Mouse (Mus musculus) limb, embryonic 12.5 days (tissue): ENCODE results near the gene Gpbp1. TPM values are rescaled to one million over a fixed set of nuclear protein-coding genes. Genes with fewer than 3 reads are reported as not detected.

Experiments
- ATAC-seq: fragments of 200-750 bp; cut with Nextera tagmentation; 2 replicates; pipeline ENCODE4 v1.8.0; 2017; ENCODE audit warnings: low read depth, moderate TSS enrichment; ENCODE audit not compliant: insufficient number of reproducible peaks, insufficient read depth, low FRiP score, low TSS enrichment
- H3K27ac ChIP-seq: fragments of 300-500 bp; sonication (generic); 2 replicates; pipeline ENCODE4 v1.5.1; 2016; ENCODE audit warnings: mild to moderate bottlenecking, moderate library complexity
- H3K27me3 ChIP-seq: fragments of 300-500 bp; sonication (generic); 2 replicates; pipeline ENCODE4 v1.6.1; 2016; ENCODE audit warnings: mild to moderate bottlenecking, moderate library complexity
- H3K36me3 ChIP-seq: fragments of 300-500 bp; sonication (generic); 2 replicates; pipeline ENCODE4 v1.6.1; 2016; ENCODE audit warnings: mild to moderate bottlenecking, moderate library complexity
- H3K4me1 ChIP-seq: fragments of 300-500 bp; sonication (generic); replicated peaks from 2 replicates; pipeline ENCODE4 v1.6.1; 2016
- H3K4me2 ChIP-seq: fragments of 300-500 bp; sonication (generic); 2 replicates; pipeline ENCODE4 v1.6.1; 2016; ENCODE audit warnings: mild to moderate bottlenecking, moderate library complexity
- H3K4me3 ChIP-seq: fragments of 300-500 bp; sonication (generic); replicated peaks from 2 replicates; pipeline ENCODE4 v1.5.1; 2016; ENCODE audit warnings: mild to moderate bottlenecking
- H3K9ac ChIP-seq: fragments of 300-500 bp; sonication (generic); replicated peaks from 2 replicates; pipeline ENCODE4 v1.6.1; 2016; ENCODE audit warnings: mild to moderate bottlenecking, moderate library complexity
- H3K9me3 ChIP-seq: fragments of 300-500 bp; sonication (generic); 2 replicates; pipeline ENCODE4 v1.6.1; 2016; ENCODE audit warnings: mild to moderate bottlenecking, moderate library complexity
- WGBS: fragments of 180-500 bp; shearing (Covaris S2); methylation state at CpG from one replicate; pipeline ENCODE4 v1.1.7; 2016; 5-methylcytosine and 5-hydroxymethylcytosine counted together
- polyA plus RNA-seq: library from polyadenylated mRNA; unstranded; fragments of >200 nt; fragmentation: Nextera tagmentation; extraction: Ambion mirVana; gene quantifications from 2 replicates; pipeline ENCODE4 v1.2.1, GENCODE M21; 2016

Gene Gpbp1
- polyA plus RNA-seq = 117 and 123 TPM in 2 replicates

DNA sequence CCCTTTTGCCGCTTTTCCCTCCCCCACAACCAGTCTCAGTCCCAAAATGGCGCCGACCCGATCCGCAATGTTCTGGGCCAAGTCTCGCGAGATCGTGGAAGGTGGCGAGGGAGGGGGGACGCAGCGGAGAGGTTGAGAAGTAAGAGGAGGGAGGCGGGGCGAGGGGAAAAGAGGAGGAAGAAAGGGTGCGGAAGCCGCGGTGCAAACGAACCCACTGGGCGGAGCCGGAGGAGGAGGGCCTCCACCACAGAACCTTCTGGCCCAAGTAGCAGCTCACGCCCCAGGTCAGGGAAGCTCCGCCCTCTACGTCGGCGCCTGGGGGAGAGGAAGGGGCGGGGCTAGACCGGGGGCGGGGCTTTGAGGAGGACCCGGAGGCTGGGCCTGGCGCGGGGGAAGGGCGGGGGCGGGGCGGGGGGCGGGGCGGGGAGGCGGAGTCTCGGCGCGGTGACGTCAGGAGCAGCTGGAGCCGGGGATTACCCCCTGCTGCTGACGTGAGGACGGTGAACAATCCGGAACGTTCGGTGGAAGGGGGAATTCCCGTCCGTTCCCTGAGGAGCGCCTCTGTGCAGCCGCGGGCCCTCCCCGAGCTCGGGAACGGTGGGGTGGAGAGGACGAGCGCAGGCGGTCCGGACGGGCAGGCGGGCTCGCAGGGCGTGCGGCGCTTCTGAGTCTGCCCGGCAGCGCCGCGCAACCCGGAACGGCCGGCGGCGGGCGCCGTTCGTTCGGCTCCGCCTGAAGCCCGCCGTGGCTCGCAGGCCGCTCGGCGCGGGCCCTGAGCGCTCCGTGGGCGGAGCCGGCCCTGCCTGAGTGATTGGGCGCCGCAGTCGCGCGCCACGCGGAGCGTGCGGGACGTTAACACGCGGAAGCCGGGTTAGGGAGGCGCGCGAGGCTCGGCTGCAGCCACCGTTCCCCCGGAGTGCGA is at the start of gene Gpbp1:
Gene Gpbp1 (minus strand): TSS at position 310 of the 922 bp plus-strand sequence.
- H3K27ac ChIP-seq = peak within 1 kb of the TSS; percentile 99
- peaks cover 11% of the 10 kb centered on the region for H3K4me1 ChIP-seq
- no peaks in the 10 kb centered on the region for H3K36me3 ChIP-seq
- ATAC-seq = peak; percentile 96
- under 1% methylated on average over 93 of the region's 109 CpGs for WGBS
- H3K4me3 ChIP-seq = peak within 1 kb of the TSS; percentile 100
- H3K9me3 ChIP-seq = no peaks in the 10 kb centered on the region
- H3K27me3 ChIP-seq = peaks cover 23% of the 10 kb centered on the region
- peak within 1 kb of the TSS; percentile 99 for H3K9ac ChIP-seq
- H3K4me2 ChIP-seq = peak within 1 kb of the TSS; percentile 78

DNA sequence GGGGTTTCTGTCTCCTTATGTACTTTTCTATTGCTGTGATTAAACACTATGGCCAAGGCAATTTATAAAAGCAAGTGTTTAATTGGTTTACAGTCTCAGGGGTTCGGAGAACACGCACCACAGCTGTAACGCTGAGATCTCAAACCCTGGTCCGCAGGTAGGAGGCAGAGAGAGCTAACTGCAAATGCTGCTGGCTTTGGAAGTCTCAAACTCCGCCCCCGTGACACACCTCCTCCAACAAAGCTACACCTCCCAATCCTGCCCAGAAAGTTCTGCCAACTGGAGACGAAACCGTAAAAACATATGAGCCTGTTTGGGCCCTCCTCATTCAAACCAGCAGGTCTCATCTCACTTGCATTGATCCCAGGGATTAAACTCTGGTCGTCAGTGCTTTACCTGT is 47.8 kb upstream of the Gpbp1 start:
- ATAC-seq = no peak
- 81% methylated on average over 9 of the region's 9 CpGs for WGBS

GRCm38 (mm10) chr13:111536207-111536887 is 46.4 kb upstream of the Gpbp1 start:
- Histone ChIP-seq H3K9me3 (no peaks in the 10 kb centered on the region), H3K4me3 (no peak overlapping the region), H3K4me1 (no peaks in the 10 kb centered on the region), H3K27me3 (no peaks in the 10 kb centered on the region), H3K27ac (no peak overlapping the region), H3K9ac (no peak overlapping the region), H3K36me3 (no peaks in the 10 kb centered on the region), H3K4me2 (no peak overlapping the region)
- 80% methylated on average over 6 of the region's 6 CpGs for WGBS
- ATAC-seq = no peak

More for the DNA sequence above, 47.8 kb upstream of the Gpbp1 start:
- H3K36me3 ChIP-seq = no peaks in the 10 kb centered on the region
- no peaks in the 10 kb centered on the region for H3K27me3 ChIP-seq
- no peaks in the 10 kb centered on the region for H3K9me3 ChIP-seq
- H3K9ac ChIP-seq = no peak overlapping the region
- H3K4me2 ChIP-seq = no peak overlapping the region
- no peak overlapping the region for H3K4me3 ChIP-seq
- no peaks in the 10 kb centered on the region for H3K4me1 ChIP-seq
- H3K27ac ChIP-seq = no peak overlapping the region

- no peak for ATAC-seq
- no peak overlapping the region for H3K9ac ChIP-seq
- H3K27me3 ChIP-seq = no peaks in the 10 kb centered on the region
- 63% methylated on average over 6 of the region's 6 CpGs for WGBS
- H3K9me3 ChIP-seq = no peaks in the 10 kb centered on the region
- H3K4me3 ChIP-seq = no peak overlapping the region
- H3K4me1 ChIP-seq = no peaks in the 10 kb centered on the region
- H3K36me3 ChIP-seq = no peaks in the 10 kb centered on the region
- H3K27ac ChIP-seq = no peak overlapping the region
- H3K4me2 ChIP-seq = no peak overlapping the region
Measured at GRCm38 (mm10) chr13:111534131-111534530, 44.2 kb upstream of the Gpbp1 start.

GRCm38 (mm10) chr13:111532178-111532948 is 42.5 kb upstream of the Gpbp1 start:
- Histone ChIP-seq H3K4me3 (no peak overlapping the region), H3K4me2 (no peak overlapping the region), H3K36me3 (no peaks in the 10 kb centered on the region), H3K9me3 (no peaks in the 10 kb centered on the region), H3K9ac (no peak overlapping the region), H3K27me3 (no peaks in the 10 kb centered on the region), H3K4me1 (no peaks in the 10 kb centered on the region), H3K27ac (no peak overlapping the region)
- 90% methylated on average over 16 of the region's 16 CpGs for WGBS
- no peak for ATAC-seq

DNA sequence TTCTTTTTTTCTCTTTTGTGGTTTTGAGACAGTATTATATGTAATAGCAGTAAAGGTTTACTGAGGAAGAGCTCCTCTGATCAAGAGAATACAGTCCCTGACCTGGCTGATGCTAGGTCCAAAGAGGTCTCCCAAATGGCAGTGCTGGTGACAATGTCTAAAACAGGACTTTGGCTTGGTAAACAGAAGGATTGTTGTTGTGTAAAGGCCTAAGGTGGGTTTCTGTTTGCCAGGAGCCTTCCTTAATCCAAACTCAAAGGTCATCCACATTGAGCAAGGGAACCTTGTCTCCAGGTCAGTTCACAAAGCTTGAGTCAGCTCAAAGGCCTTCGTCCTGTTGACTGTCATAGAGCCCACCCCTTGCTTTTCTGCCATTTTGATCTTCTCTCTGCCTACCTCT is 41.8 kb upstream of the Gpbp1 start:
- Histone ChIP-seq H3K4me1 (no peaks in the 10 kb centered on the region), H3K4me3 (no peak overlapping the region), H3K9me3 (no peaks in the 10 kb centered on the region), H3K9ac (no peak overlapping the region), H3K27me3 (no peaks in the 10 kb centered on the region), H3K27ac (no peak overlapping the region), H3K4me2 (no peak overlapping the region), H3K36me3 (no peaks in the 10 kb centered on the region)
- 90% methylated on average over 1 of the region's 1 CpGs for WGBS
- no peak for ATAC-seq

DNA sequence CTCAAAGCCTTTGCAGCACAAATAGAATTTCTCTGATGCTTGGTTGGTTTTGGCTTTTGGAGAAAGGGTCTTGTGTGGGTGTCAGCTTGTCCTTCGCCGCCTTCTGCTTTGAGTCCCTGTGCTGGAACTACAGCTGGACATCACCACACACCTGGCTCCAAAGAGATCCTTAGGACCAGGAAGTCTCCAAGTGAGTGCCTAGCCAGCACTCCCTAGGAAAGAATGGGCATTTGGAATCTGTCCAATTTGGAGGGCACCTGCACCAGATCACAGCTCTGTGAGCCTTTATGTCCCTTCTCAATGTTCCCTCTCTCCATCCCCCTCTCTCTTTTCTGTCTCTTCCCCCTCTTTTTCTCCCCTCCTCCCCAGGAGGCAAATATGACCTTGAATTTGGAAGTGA is 34.4 kb upstream of the Gpbp1 start:
- no peak for ATAC-seq
- H3K4me3 ChIP-seq = no peak overlapping the region
- H3K4me1 ChIP-seq = no peaks in the 10 kb centered on the region

DNA sequence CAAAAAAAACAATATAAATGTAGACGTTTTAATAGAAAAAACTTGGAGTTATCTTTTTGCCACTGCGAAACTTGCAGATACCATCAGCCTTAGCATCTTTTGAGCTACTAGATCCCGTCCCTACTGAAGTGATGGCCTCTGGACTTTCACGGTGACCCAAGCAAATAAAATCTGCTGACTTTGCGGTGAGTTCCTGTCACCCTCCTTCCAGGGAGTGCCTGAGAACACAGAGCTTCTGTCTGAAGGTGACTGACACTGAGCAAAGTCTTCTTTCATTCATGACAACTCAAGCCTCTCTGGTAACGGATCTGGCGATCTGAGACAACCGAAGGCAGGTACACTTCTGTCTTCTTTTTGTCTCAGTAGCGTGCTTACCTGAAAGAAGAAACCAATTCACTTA is 32.4 kb upstream of the Gpbp1 start:
- Histone ChIP-seq H3K9me3 (no peaks in the 10 kb centered on the region), H3K4me1 (no peaks in the 10 kb centered on the region), H3K27ac (no peak overlapping the region), H3K27me3 (no peaks in the 10 kb centered on the region), H3K36me3 (no peaks in the 10 kb centered on the region), H3K4me3 (no peak overlapping the region), H3K4me2 (no peak overlapping the region), H3K9ac (no peak overlapping the region)
- 85% methylated on average over 9 of the region's 9 CpGs for WGBS
- no peak for ATAC-seq

More for the DNA sequence above, 34.4 kb upstream of the Gpbp1 start:
- Histone ChIP-seq H3K9me3 (no peaks in the 10 kb centered on the region), H3K36me3 (no peaks in the 10 kb centered on the region), H3K9ac (no peak overlapping the region), H3K27me3 (no peaks in the 10 kb centered on the region), H3K4me2 (no peak overlapping the region), H3K27ac (no peak overlapping the region)
- WGBS = 88% methylated on average over 2 of the region's 2 CpGs

GRCm38 (mm10) chr13:111520456-111520855 is 30.5 kb upstream of the Gpbp1 start:
- Histone ChIP-seq H3K4me2 (no peak overlapping the region), H3K27me3 (no peaks in the 10 kb centered on the region), H3K4me1 (no peaks in the 10 kb centered on the region), H3K4me3 (no peak overlapping the region), H3K36me3 (no peaks in the 10 kb centered on the region), H3K27ac (no peak overlapping the region), H3K9me3 (no peaks in the 10 kb centered on the region), H3K9ac (no peak overlapping the region)
- no peak for ATAC-seq
- 73% methylated on average over 4 of the region's 4 CpGs for WGBS

DNA sequence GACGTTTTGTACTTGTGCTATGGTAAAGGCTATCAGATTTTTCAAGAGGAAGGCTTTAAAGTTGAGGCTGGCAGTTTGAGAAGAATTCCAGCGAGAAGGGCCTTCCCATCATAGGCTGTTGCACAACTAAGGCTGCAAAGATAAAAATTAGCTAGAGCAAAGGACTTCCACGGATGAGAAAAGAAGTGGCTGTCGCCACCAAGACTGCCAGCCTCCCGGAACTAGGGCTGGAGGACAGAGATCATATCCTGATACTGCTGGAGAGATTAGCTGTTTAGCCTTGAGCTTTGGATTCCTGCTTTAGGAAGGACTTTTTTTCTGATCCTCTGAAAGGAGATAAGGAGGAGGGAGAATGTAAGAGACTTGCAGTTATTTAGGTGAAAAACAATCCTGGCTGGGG is 28.4 kb upstream of the Gpbp1 start:
- WGBS = 75% methylated on average over 5 of the region's 5 CpGs
- Histone ChIP-seq H3K27ac (no peak overlapping the region), H3K27me3 (no peaks in the 10 kb centered on the region), H3K4me1 (no peaks in the 10 kb centered on the region), H3K9me3 (no peaks in the 10 kb centered on the region), H3K4me3 (no peak overlapping the region), H3K36me3 (no peaks in the 10 kb centered on the region), H3K4me2 (no peak overlapping the region), H3K9ac (no peak overlapping the region)
- ATAC-seq = no peak
